Mouse (Mus musculus) kidney, adult 2 months (tissue): Measurements from ENCODE around the gene Pbx2.

ENCODE experiments used
- CTCF ChIP-seq: fragments of 200-500 bp; conservative IDR thresholded peaks from 2 replicates; pipeline ENCODE4 v1.5.1; 2011; ENCODE audit warnings: low read depth, mild to moderate bottlenecking, control low read depth, low read length, moderate library complexity, mixed read lengths; ENCODE audit not compliant: insufficient read depth, insufficient read length
- POLR2A ChIP-seq: fragments of 200-500 bp; IDR thresholded peaks from one replicate; pipeline ENCODE4 v1.6.1; 2011; ENCODE audit warnings: low read depth, low read length, control low read depth

DNA sequence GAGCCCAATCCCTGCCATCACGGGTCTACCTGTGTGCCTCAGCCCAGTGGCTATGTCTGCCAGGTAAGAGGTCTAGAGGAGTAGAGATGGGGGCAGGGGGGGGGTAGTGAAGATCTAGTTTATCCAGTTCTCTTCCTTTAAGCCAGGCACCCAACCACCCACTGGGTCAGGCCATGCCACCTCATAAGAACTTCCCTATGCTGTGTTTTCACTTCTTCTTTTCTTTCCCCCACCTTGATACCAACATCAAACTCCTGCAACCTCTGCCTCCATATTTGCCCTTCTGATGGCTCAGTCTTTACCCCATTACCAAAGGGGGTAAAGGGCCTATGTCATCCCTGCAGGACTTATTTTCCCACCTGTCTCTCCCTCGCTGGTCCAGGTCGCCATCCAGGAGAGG, 13.0 kb upstream of the Pbx2 start:
- no peak for TF ChIP-seq CTCF
- TF ChIP-seq POLR2A: no peak
